Mouse (Mus musculus) CH12.LX (cell line): ENCODE measurements around the gene Kat14.

Experiments
- GABPA ChIP-seq: IDR thresholded peaks from 2 replicates; pipeline ENCODE4 v1.6.1; 2012; ENCODE audit warnings: low read depth, low read length, improper control_type of control experiment, inconsistent platforms; ENCODE audit not compliant: insufficient replicate concordance
- POLR2AphosphoS2 ChIP-seq: IDR thresholded peaks from 2 replicates; pipeline ENCODE4 v1.6.1; 2011; ENCODE audit warnings: low read depth, low read length, improper control_type of control experiment

GRCm38 (mm10) chr2:144427852-144428251 is 59.1 kb downstream of the Kat14 start:
- TF ChIP-seq POLR2AphosphoS2 (no peak), GABPA (no peak)
